Mouse (Mus musculus) olfactory bulb, adult 2 months (tissue): Measurements from ENCODE around the gene Sik3. TPM values are rescaled to one million over a fixed set of nuclear protein-coding genes. Genes with fewer than 3 reads are reported as not detected.

Experiments used
- H3K27ac ChIP-seq: fragments of 200-500 bp; 2 replicates; pipeline ENCODE4 v1.5.1; 2012; ENCODE audit warnings: low read depth, low read length; ENCODE audit not compliant: insufficient read depth
- H3K4me1 ChIP-seq: fragments of 200-500 bp; 2 replicates; pipeline ENCODE4 v1.6.1; 2012; ENCODE audit warnings: low read length; ENCODE audit not compliant: control insufficient read depth, insufficient read depth
- H3K4me3 ChIP-seq: fragments of 200-500 bp; 2 replicates; pipeline ENCODE4 v1.5.1; 2012; ENCODE audit warnings: mild to moderate bottlenecking, low read depth, low read length, moderate library complexity; ENCODE audit not compliant: insufficient read depth
- CTCF ChIP-seq: fragments of 200-500 bp; IDR thresholded peaks from 2 replicates; pipeline ENCODE4 v1.5.1; 2012; ENCODE audit warnings: low read depth, mild to moderate bottlenecking, low read length, moderate library complexity; ENCODE audit not compliant: insufficient read depth
- POLR2A ChIP-seq: fragments of 200-500 bp; IDR thresholded peaks from 2 replicates; pipeline ENCODE4 v1.6.1; 2012; ENCODE audit warnings: mild to moderate bottlenecking, low read depth, low read length, moderate library complexity; ENCODE audit not compliant: insufficient read depth
- WGBS: fragments of 180-500 bp; shearing (Covaris S2); methylation state at CpG from one replicate; pipeline ENCODE4 v1.1.7; 2018; 5-methylcytosine and 5-hydroxymethylcytosine counted together
- polyA plus RNA-seq: library from polyadenylated mRNA; stranded (reverse); fragments of >200 nt; gene quantifications from 2 replicates; pipeline ENCODE4 v1.2.4, GENCODE M21; 2012; ENCODE audit warnings: low replicate concordance; ENCODE audit not compliant: missing spikeins, insufficient read depth, insufficient read length

Sik3 gene
- polyA plus RNA-seq, 1 experiment = 51.7 TPM

DNA sequence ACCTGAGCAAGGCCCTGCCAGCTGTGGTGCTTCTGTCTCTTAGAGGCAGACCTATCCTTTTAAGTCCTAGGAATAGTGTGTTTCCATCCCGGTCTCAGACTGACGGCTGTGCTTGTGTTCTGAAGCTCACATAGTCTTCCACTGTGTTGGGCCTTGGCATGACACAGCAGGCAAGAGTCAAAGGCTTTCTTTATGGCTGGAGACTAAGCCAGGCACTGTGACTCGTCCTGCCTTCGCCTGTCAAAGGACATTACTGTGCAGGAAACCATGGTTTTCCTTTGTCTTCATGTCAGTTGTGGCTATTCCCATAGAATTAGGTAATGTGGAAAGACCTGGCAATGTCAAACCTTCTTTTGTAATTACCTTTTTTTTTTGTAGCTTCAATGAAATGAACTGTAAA, 144.1 kb downstream of the Sik3 start:
- Histone ChIP-seq H3K4me1 (peaks cover 6% of the 10 kb centered on the region), H3K4me3 (no peak overlapping the region), H3K27ac (no peak overlapping the region)
- TF ChIP-seq CTCF (no peak), POLR2A (no peak)
- WGBS = 52% methylated on average over 4 of the region's 4 CpGs

DNA sequence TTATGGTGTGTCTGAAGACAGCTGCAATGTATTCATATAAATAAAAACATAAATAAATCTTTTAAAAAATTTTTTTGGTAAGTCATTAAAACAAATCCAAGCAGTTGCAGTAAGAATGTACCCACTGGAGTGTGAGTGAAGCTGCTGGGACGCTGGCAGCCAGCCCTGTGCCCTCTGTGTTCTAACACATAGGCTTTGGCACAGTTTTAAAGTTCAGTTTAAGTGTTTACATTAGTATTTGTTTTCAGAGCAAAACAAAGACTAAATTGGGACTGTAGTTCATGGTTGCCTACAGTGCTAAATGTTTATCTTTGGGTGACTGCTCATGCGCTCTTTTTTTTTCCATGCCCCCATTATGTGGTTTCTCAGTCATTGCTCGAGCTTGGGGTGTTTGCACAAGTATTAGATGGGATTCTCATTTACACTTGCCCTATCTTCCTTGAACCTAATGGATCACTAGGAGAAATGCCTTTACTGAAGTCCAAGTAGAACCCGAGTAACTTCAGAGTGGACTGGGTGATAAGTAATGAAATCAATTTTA, 145.7 kb downstream of the Sik3 start:
- H3K27ac ChIP-seq = no peak overlapping the region
- 0 out of 2 replicates have a peak, but pooled peaks cover 2% of the 10 kb centered on the region for H3K4me1 ChIP-seq
- H3K4me3 ChIP-seq = no peak overlapping the region
- 60% methylated on average over 4 of the region's 4 CpGs for WGBS
- TF ChIP-seq POLR2A (no peak), CTCF (no peak)

DNA sequence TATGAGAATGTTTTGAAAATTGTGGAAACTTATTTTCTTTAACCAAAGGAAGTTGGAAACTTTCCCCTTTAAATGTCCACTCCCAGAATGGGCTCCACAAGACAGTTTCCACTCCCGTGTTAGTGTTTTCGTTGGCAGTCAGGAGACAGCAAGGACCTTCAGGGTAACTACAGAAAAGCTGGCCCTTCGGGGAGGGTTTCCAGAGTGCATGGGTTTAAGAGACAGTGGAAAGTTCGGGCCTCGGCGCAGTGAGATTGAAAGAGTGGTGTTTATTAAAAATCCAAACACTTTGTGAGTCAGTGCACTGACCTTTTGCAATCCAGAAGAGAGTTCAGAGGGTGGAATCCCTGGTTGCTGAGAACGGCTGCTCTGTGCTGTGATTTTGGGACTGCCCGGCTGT, 150.8 kb downstream of the Sik3 start:
- WGBS = 70% methylated on average over 8 of the region's 8 CpGs
- TF ChIP-seq POLR2A (no peak), CTCF (no peak)
- Histone ChIP-seq H3K4me3 (no peak overlapping the region), H3K4me1 (no peaks in the 10 kb centered on the region), H3K27ac (no peak overlapping the region)

DNA sequence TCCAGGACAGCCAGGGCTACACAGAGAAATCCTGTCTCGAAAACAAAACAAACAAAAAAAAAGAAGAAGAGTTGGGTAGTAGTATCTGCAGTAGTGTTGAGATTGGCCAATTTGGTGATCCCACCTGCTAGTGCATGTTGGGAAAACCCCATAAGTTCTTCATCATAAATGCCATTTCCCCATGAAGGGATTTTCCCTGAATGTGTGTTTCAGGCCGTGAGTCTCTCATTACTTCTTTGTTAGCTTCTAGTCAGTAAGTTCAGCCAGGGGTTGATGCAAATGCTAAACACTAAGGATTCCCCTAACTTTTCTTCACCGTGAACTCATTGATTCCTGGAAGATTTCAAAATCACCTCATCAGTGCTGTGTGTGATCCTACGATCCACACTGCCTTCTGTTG, 156.2 kb downstream of the Sik3 start:
- WGBS = 73% methylated on average over 4 of the region's 4 CpGs
- no peak for TF ChIP-seq POLR2A
- TF ChIP-seq CTCF = no peak
- H3K27ac ChIP-seq = no peak overlapping the region

DNA sequence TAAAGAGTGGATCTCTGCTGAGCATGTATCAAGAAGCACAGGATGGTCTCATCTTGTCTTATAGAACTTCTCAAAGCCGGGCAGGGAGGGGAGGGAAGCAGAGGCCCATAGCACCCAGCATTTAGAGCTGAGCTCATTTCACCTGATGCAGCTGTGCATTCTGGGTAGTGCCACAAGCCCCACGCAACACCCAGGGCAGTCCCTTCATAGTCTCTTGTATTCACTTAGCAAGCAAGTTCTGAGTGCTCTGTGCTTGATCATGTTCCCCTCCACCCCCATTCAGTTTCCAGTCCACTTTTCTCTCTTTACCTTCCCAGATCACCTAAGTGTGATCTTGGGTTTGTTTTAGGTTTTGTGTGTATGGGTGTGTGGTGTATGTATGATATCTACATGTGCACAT, 159.6 kb downstream of the Sik3 start:
- WGBS = 83% methylated on average over 2 of the region's 2 CpGs
- TF ChIP-seq CTCF = no peak
- TF ChIP-seq POLR2A = no peak
- Histone ChIP-seq H3K4me1 (peaks cover 10% of the 10 kb centered on the region), H3K27ac (no peak overlapping the region), H3K4me3 (no peak overlapping the region)

More for the DNA sequence above, 156.2 kb downstream of the Sik3 start:
- H3K4me1 ChIP-seq = peaks cover 7% of the 10 kb centered on the region
- H3K4me3 ChIP-seq = no peak overlapping the region

DNA sequence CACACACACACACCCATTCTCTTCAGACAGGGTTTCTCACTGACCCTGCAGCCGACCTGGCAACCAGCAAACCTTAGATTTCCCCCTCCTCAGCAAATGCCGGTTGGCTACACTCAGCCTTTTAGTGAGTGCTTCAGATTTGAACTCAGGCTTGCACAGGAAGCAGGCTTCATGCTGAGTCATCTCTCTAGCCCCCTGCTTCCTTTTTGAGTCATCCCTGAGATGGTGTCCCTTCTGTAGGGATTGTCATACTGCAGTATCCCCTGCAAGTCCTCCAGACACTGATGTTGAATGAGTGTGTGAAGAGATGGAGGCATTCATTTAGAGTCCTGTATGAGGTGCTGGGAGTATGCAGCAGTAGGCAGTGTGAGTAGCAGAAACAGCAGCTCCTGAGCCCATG, 160.3 kb downstream of the Sik3 start:
- TF ChIP-seq POLR2A (no peak), CTCF (no peak)
- Histone ChIP-seq H3K27ac (no peak overlapping the region), H3K4me1 (peaks cover 13% of the 10 kb centered on the region), H3K4me3 (no peak overlapping the region)
- 48% methylated on average over 2 of the region's 2 CpGs for WGBS

DNA sequence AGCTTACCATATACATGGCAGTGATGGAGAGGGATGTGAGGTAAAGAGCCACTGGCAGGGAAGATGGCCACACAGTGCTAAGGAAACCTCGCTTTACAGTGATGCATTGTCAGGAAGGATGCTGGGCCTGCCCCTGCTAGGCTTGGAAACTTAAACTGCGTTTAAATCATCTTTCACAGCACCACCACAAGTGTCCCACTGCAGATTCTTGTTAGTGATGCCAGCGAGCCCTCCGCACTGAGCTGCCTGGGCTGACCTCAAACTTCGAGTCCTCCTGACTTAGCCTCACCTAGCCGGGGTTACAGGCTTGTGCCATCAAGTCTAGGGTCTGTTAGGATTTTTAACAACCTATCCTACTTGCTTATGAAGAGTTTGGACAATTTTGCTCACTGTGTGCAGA, 161.3 kb downstream of the Sik3 start:
- TF ChIP-seq CTCF = no peak
- no peak for TF ChIP-seq POLR2A
- Histone ChIP-seq H3K4me1 (peaks cover 20% of the 10 kb centered on the region), H3K27ac (no peak overlapping the region), H3K4me3 (no peak overlapping the region)
- 89% methylated on average over 6 of the region's 6 CpGs for WGBS

DNA sequence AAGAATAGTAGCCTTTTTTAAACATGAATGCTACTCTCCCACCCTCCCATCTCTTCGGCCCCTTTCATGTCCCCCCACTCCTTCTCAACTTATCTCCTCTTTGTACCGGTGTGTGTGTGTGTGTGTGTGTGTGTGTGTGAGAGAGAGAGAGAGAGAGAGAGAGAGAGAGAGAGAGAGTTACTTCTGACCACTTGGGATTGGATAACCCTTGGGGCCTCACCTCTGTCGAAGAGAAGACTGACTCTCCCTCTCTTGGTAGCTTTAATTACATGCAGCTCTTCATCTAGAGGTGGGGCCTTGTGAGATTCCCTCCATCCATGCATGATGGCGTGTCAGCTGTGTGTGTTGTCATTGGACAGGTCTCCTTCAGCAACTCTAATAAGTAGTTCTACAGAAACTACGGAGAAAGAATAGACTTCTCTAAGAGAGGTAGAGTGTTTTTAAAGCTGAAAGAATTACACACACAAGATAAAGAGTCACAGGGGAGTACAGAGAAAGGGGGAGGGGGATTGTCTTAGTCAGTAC, 162.2 kb downstream of the Sik3 start:
- WGBS = 74% methylated on average over 5 of the region's 5 CpGs
- H3K4me1 ChIP-seq = peaks cover 17% of the 10 kb centered on the region
- no peak overlapping the region for H3K4me3 ChIP-seq
- H3K27ac ChIP-seq = no peak overlapping the region
- TF ChIP-seq CTCF = no peak
- no peak for TF ChIP-seq POLR2A

DNA sequence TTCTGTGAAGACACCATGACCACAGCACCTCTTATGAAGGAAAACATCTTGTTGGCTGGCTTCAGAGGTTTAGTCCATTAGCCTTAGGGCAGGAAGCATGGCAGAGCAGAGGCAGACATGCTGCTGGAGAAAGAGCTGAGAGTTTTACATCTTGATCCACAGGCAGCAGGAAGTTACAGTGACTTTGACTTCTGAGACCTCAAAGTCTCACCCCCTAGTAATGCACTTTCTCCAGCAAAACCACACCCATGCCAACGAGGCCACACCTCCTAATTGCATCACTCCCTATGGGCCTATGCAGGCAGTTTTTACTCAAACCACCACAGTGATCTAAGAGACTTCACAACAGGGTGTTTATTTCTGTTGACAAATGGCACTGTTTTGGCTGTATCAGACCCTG, 162.7 kb downstream of the Sik3 start:
- Histone ChIP-seq H3K4me1 (peaks cover 17% of the 10 kb centered on the region), H3K27ac (no peak overlapping the region), H3K4me3 (no peak overlapping the region)
- no peak for TF ChIP-seq CTCF
- TF ChIP-seq POLR2A = no peak
- 69% methylated on average over 1 of the region's 1 CpGs for WGBS

DNA sequence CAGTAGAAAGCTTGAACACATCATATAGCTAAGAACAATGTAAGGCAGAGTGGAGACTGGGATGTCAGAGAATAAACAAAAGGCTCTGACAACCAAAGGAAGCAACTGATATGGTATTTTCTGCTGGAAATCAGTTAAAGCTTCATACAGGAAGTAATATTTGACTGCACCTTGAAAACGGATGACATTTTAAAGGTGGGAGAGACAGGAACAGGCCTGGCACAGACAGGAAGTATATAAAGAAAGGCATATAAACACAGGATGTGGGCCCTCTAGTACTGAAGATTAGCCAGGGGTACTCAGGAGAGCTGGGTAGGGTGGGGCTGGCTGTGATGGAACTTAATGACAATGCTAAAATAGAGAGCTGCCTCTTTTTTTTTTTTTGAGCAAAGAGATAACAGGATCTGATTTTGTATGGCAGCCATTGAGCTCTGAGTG, 163.3 kb downstream of the Sik3 start:
- TF ChIP-seq CTCF (no peak), POLR2A (no peak)
- H3K27ac ChIP-seq = no peak overlapping the region
- WGBS = 93% methylated on average over 1 of the region's 1 CpGs

More for the DNA sequence above, 163.3 kb downstream of the Sik3 start:
- no peak overlapping the region for H3K4me3 ChIP-seq
- peaks cover 17% of the 10 kb centered on the region for H3K4me1 ChIP-seq
